Mouse (Mus musculus): Measurements from ENCODE around the gene Cpxm1.

DNA sequence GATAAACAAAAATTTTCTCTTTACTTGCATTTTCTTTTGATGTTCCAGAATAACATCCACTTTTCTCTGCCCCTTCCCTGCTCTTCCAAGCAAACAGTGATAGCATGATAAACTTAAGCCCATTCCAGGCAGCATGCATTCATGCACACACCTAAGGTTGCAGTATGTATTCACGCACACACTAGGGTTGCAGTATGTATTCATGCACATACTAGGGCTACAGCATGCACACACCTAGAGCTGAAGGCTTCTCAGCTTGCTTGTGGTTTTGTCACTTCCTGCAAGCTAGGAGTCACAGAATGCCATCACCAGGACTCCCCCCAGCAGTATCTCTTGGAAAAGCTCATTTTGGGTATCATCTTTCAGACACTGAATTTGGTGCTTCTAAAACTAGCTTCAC, 39.4 kb upstream of the Cpxm1 start:
- TF ChIP-seq EP300 (IDR thresholded peaks at IDR 0.05; ENCODE audit: low read depth) = no peak
- no peak for TF ChIP-seq CTCF (IDR thresholded peaks at IDR 0.05; ENCODE audit: low read depth)
